Mouse (Mus musculus): ENCODE measurements around the gene Gnptab.

GRCm38 (mm10) chr10:88369233-88369632 lies 9.7 kb upstream of the Gnptab start:
- no peak for TF ChIP-seq POLR2A (IDR thresholded peaks at IDR 0.05; ENCODE audit: insufficient read length, low read depth)
- TF ChIP-seq MYOG (IDR thresholded peaks at IDR 0.05; ENCODE audit: control insufficient read depth in 1 of 3, insufficient read depth in 1 of 3, insufficient read length in 2 of 3, low read depth in 2 of 3): no peak
- no peak for TF ChIP-seq TCF12 (IDR thresholded peaks at IDR 0.05; ENCODE audit: insufficient read depth, poor library complexity, severe bottlenecking)
- TF ChIP-seq MAX (IDR thresholded peaks at IDR 0.05; ENCODE audit: low read depth): no peak
- TF ChIP-seq POLR2AphosphoS2 (IDR thresholded peaks at IDR 0.05; ENCODE audit: insufficient read length, low read depth): no peak
- TF ChIP-seq E2F4 (IDR thresholded peaks at IDR 0.05; ENCODE audit: insufficient read depth): no peak
- no peak for TF ChIP-seq CEBPB (IDR thresholded peaks at IDR 0.05; ENCODE audit: insufficient read depth, poor library complexity, severe bottlenecking)

Data from myocyte (in vitro differentiated cells).